Mouse (Mus musculus) testis, adult 2 months (tissue): ENCODE results near the gene Gsto1.

Experiments used
- CTCF ChIP-seq: fragments of 200-500 bp; IDR thresholded peaks from 2 replicates; pipeline ENCODE4 v1.5.1; 2012; ENCODE audit warnings: low read depth, mild to moderate bottlenecking, inconsistent platforms, low read length, moderate library complexity; ENCODE audit not compliant: control insufficient read depth, insufficient read depth, insufficient replicate concordance
- POLR2A ChIP-seq: fragments of 200-500 bp; IDR thresholded peaks from 2 replicates; pipeline ENCODE4 v1.6.1; 2012; ENCODE audit warnings: low read depth, mild to moderate bottlenecking, inconsistent platforms, low read length, moderate library complexity; ENCODE audit not compliant: control insufficient read depth

GRCm38 (mm10) chr19:47869516-47869915 is 14.7 kb downstream of the Gsto1 start:
- TF ChIP-seq CTCF (no peak), POLR2A (no peak)
